Mouse (Mus musculus) megakaryocyte, embryonic 14.5 days (primary cell): ENCODE results near the gene Stard13.

ENCODE experiments used
- FLI1 ChIP-seq: IDR thresholded peaks from 2 replicates; pipeline ENCODE4 v1.6.1; 2012; ENCODE audit warnings: low read length, inconsistent platforms, mixed read lengths
- GATA1 ChIP-seq: IDR thresholded peaks from 3 replicates; pipeline ENCODE4 v1.6.1; 2012; ENCODE audit warnings: mixed read lengths, low read length, inconsistent platforms, borderline replicate concordance

GRCm38 (mm10) chr5:151245571-151245970 lies 11.9 kb upstream of the Stard13 start:
- no peak for TF ChIP-seq GATA1
- TF ChIP-seq FLI1: no peak
